ENCODE assay signal across 25 mouse cellular contexts in the genomic region with DNA sequence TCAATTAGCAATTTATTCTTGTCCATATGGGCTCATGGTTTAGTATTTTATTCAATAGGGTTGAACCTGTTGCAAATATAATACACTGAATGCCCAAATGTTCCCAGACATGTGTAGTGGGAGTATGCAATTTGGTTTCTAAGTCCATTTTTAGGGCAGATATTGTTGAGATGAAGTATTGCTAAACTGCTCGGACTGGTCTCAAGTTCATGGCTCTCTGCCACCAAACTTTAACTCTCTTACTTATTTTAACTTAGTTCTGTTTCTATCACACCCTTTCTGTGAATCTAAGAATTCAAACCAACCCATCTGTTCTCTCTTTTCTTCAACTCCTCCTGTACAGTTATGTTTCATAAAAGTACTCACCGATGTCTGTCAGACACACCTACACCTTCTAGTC.
"Had no signal": no experiment of that assay in that cellular context is flagged by ENCODE, and none has a peak within 500 bp of the region (broad histone marks: within the 10 kb centered on the region; RNA-seq: fewer than 3 reads in every experiment).

No protein-coding gene starts in this region.

- H3K4me2 ChIP-seq: heart, embryonic 11.5 days; heart, embryonic 13.5 days; heart, embryonic 15.5 days; hindbrain, embryonic 13.5 days; hindbrain, embryonic 15.5 days; limb, embryonic 12.5 days; liver, embryonic 13.5 days; liver, embryonic 15.5 days had no signal

- H3K27me3 ChIP-seq: heart, embryonic 13.5 days; heart, embryonic 15.5 days; hindbrain, embryonic 13.5 days; hindbrain, embryonic 15.5 days; limb, embryonic 12.5 days; liver, embryonic 13.5 days; liver, embryonic 15.5 days had no signal

- ATAC-seq: hindbrain, postnatal 0 days; intestine, embryonic 16.5 days had no signal

- H3K27ac ChIP-seq: heart, adult 2 months; heart, embryonic 13.5 days; heart, embryonic 15.5 days; hindbrain, embryonic 13.5 days; hindbrain, embryonic 15.5 days; hindbrain, postnatal 0 days; layer of hippocampus, adult 2 months; left cerebral cortex, adult 2 months; limb, embryonic 10.5 days; limb, embryonic 12.5 days; liver, embryonic 13.5 days; liver, embryonic 15.5 days had no signal

- H3K4me3 ChIP-seq: gastrocnemius, adult 2 months; heart, adult 2 months; heart, embryonic 13.5 days; heart, embryonic 15.5 days; hindbrain, embryonic 13.5 days; hindbrain, embryonic 15.5 days; layer of hippocampus, adult 2 months; left cerebral cortex, adult 2 months; limb, embryonic 10.5 days; limb, embryonic 12.5 days; liver, embryonic 13.5 days; liver, embryonic 15.5 days had no signal

- H3K9me3 ChIP-seq: heart, embryonic 15.5 days; hindbrain, embryonic 13.5 days; hindbrain, embryonic 15.5 days; limb, embryonic 10.5 days; liver, embryonic 13.5 days; liver, embryonic 15.5 days had no signal

- H3K9ac ChIP-seq: heart, embryonic 13.5 days; heart, embryonic 15.5 days; hindbrain, embryonic 13.5 days; hindbrain, embryonic 15.5 days; limb, embryonic 12.5 days; liver, embryonic 13.5 days; liver, embryonic 15.5 days had no signal

- DNase-seq: gastrocnemius, adult 2 months; gastrocnemius, postnatal 14 days; gastrocnemius, postnatal 36 days; heart, adult 2 months; heart, postnatal 14 days; heart, postnatal 36 days; kidney, adult 18-20 months; kidney, adult 8-10 months; kidney, postnatal 10 days; kidney, postnatal 25 days; kidney, postnatal 4 days; liver; liver, embryonic 13.5 days had no signal

- H3K36me3 ChIP-seq: heart, embryonic 15.5 days; hindbrain, embryonic 13.5 days; hindbrain, embryonic 15.5 days; limb, embryonic 10.5 days; limb, embryonic 12.5 days; liver, embryonic 13.5 days; liver, embryonic 15.5 days had no signal

- H3K4me1 ChIP-seq: heart, embryonic 13.5 days; heart, embryonic 15.5 days; hindbrain, embryonic 13.5 days; hindbrain, embryonic 15.5 days; liver, embryonic 13.5 days; liver, embryonic 15.5 days had no signal
